ENCODE assay signal across 24 mouse cellular contexts in the genomic region with DNA sequence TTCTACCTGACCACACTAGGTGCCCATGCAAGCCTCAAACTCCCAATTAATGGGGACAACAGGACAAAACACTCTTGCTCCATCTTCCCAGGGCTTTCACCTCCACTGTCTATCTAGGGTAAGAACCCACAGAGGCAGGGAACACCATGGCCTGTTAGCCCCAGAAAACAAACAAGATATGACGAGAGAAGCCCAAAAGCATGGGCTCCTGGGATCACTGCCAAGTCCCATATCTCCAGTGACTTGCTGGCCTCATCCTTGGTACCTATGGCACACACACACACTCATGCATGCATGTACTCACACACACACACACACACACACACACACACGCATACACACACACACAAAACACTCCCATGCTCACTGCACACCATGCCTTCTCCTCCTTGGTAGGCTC.
DNase-seq lines count a peak whose midpoint lies in the region; ATAC-seq and TF ChIP-seq lines count a peak whose summit lies in the region.
"Had no signal": no experiment of that assay in that cellular context is flagged by ENCODE, and none has a peak within 500 bp of the region (broad histone marks: within the 10 kb centered on the region; RNA-seq: fewer than 3 reads in every experiment).

No protein-coding gene starts in this region.

- peak overlapping the region; percentile 62 for H3K27ac ChIP-seq in heart, adult 2 months
- peak overlapping the region; percentile 96 for H3K27ac ChIP-seq in heart, postnatal 0 days (ENCODE audit: low read depth)
- 0 out of 2 replicates have a peak overlapping the region, but pooled peaks have one; percentile 16 for H3K27ac ChIP-seq in lung, embryonic 15.5 days
- no peak overlapping the region for H3K27ac ChIP-seq in left cerebral cortex, adult 2 months
- H3K27ac ChIP-seq: embryonic facial prominence, embryonic 15.5 days; hindbrain, embryonic 10.5 days; intestine, embryonic 15.5 days; midbrain, embryonic 12.5 days; neural tube, embryonic 15.5 days; stomach, postnatal 0 days had no signal

- H3K4me2 ChIP-seq in heart, postnatal 0 days (ENCODE audit: low read depth, low read length) = no peak overlapping the region
- no peak overlapping the region for H3K4me2 ChIP-seq in lung, embryonic 15.5 days
- H3K4me2 ChIP-seq: embryonic facial prominence, embryonic 15.5 days; intestine, embryonic 15.5 days; lung, embryonic 14.5 days; midbrain, embryonic 12.5 days; neural tube, embryonic 15.5 days had no signal

- peak in 1 of 2 experiments; percentile 8 for DNase-seq in heart, adult 2 months
- DNase-seq in heart, adult 9 months (ENCODE audit: low spot score in 2 of 2) = no peak
- DNase-seq in heart, postnatal 0 days (ENCODE audit: low spot score) = no peak
- DNase-seq in heart, postnatal 25 days (ENCODE audit: low spot score) = no peak
- DNase-seq in lung, postnatal 14 days = no peak
- no peak for DNase-seq in left cerebral cortex, adult 2 months (ENCODE audit: extremely low spot score in 1 of 2, low spot score in 2 of 2)
- DNase-seq: adrenal gland, postnatal 25 days; cerebellum, adult 11 months; cerebellum, adult 9-11 months; gastrocnemius, postnatal 10 days; kidney, adult 9 months; kidney, postnatal 36 days; lung, embryonic 14.5 days; thymus, adult 2 months had no signal

- H3K9ac ChIP-seq in heart, adult 2 months (ENCODE audit: low read depth, low read length) = no peak overlapping the region
- no peak overlapping the region for H3K9ac ChIP-seq in heart, postnatal 0 days (replicated peaks; ENCODE audit: low read depth, low read length)
- no peak overlapping the region for H3K9ac ChIP-seq in lung, embryonic 15.5 days
- H3K9ac ChIP-seq: embryonic facial prominence, embryonic 15.5 days; intestine, embryonic 15.5 days; lung, embryonic 14.5 days; midbrain, embryonic 12.5 days; neural tube, embryonic 15.5 days had no signal

- no peak overlapping the region for H3K4me3 ChIP-seq in heart, adult 2 months
- no peak overlapping the region for H3K4me3 ChIP-seq in heart, postnatal 0 days (ENCODE audit: low read depth, low read length)
- H3K4me3 ChIP-seq in lung, embryonic 15.5 days = no peak overlapping the region
- H3K4me3 ChIP-seq in left cerebral cortex, adult 2 months = no peak overlapping the region
- H3K4me3 ChIP-seq: embryonic facial prominence, embryonic 15.5 days; hindbrain, embryonic 10.5 days; intestine, embryonic 15.5 days; midbrain, embryonic 12.5 days; neural tube, embryonic 15.5 days had no signal

- TF ChIP-seq POLR2A in heart, adult 2 months (IDR thresholded peaks at IDR 0.05; ENCODE audit: insufficient read depth, low read depth, low read length) = no peak

- ATAC-seq in heart, postnatal 0 days (ENCODE audit: insufficient read depth, low read depth) = no peak
- no peak for ATAC-seq in lung, embryonic 15.5 days (ENCODE audit: borderline replicate concordance, extremely low read depth, low FRiP score, low TSS enrichment)
- ATAC-seq: CD4-positive, CD25-positive, alpha-beta regulatory T cell, adult 4 months; forebrain, embryonic 14.5 days; hindbrain, embryonic 16.5 days; intestine, embryonic 15.5 days had no signal

- 41% methylated on average over 2 of the region's 2 CpGs for WGBS in heart, adult 2 months
- 40% methylated on average over 2 of the region's 2 CpGs for WGBS in heart, postnatal 0 days
- WGBS in lung, embryonic 15.5 days = 51% methylated on average over 2 of the region's 2 CpGs

- H3K9me3 ChIP-seq in heart, postnatal 0 days (replicated peaks; ENCODE audit: control insufficient read depth, low read length) = no peaks in the 10 kb centered on the region
- no peaks in the 10 kb centered on the region for H3K9me3 ChIP-seq in lung, embryonic 15.5 days
- H3K9me3 ChIP-seq: embryonic facial prominence, embryonic 15.5 days; hindbrain, embryonic 10.5 days; intestine, embryonic 15.5 days; midbrain, embryonic 12.5 days; neural tube, embryonic 15.5 days had no signal

- no peak for TF ChIP-seq CTCF in heart, adult 2 months (IDR thresholded peaks at IDR 0.05)
- TF ChIP-seq CTCF in heart, postnatal 0 days (IDR thresholded peaks at IDR 0.05; ENCODE audit: low read depth) = no peak
- TF ChIP-seq CTCF in left cerebral cortex, adult 2 months (IDR thresholded peaks at IDR 0.05) = no peak

- intact Hi-C loops in heart, adult 2 months (cut with DNase I) = no loop called here
- intact Hi-C loops in heart, postnatal 25 days (cut with DNase I) = no loop called here
- intact Hi-C loops in left cerebral cortex, adult 2 months (cut with DNase I) = no loop called here

- peaks cover 72% of the 10 kb centered on the region for H3K4me1 ChIP-seq in heart, adult 2 months (ENCODE audit: control insufficient read depth, insufficient read depth, low read length)
- H3K4me1 ChIP-seq in heart, postnatal 0 days (ENCODE audit: control insufficient read depth, insufficient read depth) = peaks cover 83% of the 10 kb centered on the region
- H3K4me1 ChIP-seq in lung, embryonic 15.5 days = peaks cover 95% of the 10 kb centered on the region

- no peak for TF ChIP-seq EP300 in heart, adult 2 months (IDR thresholded peaks at IDR 0.05; ENCODE audit: insufficient read depth, low read depth, low read length)
- TF ChIP-seq EP300 in heart, postnatal 0 days (IDR thresholded peaks at IDR 0.05; ENCODE audit: low read depth) = no peak

- peaks cover 41% of the 10 kb centered on the region for H3K36me3 ChIP-seq in heart, adult 2 months (ENCODE audit: control insufficient read depth, insufficient read depth, low read length)
- 0 out of 2 replicates have a peak, but pooled peaks cover 4% of the 10 kb centered on the region for H3K36me3 ChIP-seq in heart, postnatal 0 days (replicated peaks; ENCODE audit: control insufficient read depth, insufficient read depth, low read length)
- H3K36me3 ChIP-seq in lung, embryonic 15.5 days = peaks cover 4% of the 10 kb centered on the region; the same call in 1 of the 2 replicates
- H3K36me3 ChIP-seq: embryonic facial prominence, embryonic 15.5 days; hindbrain, embryonic 10.5 days; intestine, embryonic 15.5 days; midbrain, embryonic 12.5 days; neural tube, embryonic 15.5 days had no signal

- H3K27me3 ChIP-seq in heart, adult 2 months (ENCODE audit: control insufficient read depth, insufficient read depth, low read length) = no peaks in the 10 kb centered on the region
- H3K27me3 ChIP-seq in heart, postnatal 0 days (ENCODE audit: control insufficient read depth, insufficient read depth, low read length) = no peaks in the 10 kb centered on the region
- no peaks in the 10 kb centered on the region for H3K27me3 ChIP-seq in lung, embryonic 15.5 days
- H3K27me3 ChIP-seq: embryonic facial prominence, embryonic 15.5 days; intestine, embryonic 15.5 days; midbrain, embryonic 12.5 days; neural tube, embryonic 15.5 days had no signal

- peaks cover 4% of the 10 kb centered on the region for H3K79me2 ChIP-seq in heart, adult 2 months (replicated peaks; ENCODE audit: control insufficient read depth, insufficient read depth, low read length)
